Mouse (Mus musculus) mature B cell (primary cell): ENCODE measurements around the gene P2ry13.

Experiments used
- in situ Hi-C: fragments of 300-500 bp; cut with MboI; formaldehyde crosslinking; loops from 2 replicates; pipeline ENCODE4 v1.14.3; 2019

The P2ry13 gene

DNA sequence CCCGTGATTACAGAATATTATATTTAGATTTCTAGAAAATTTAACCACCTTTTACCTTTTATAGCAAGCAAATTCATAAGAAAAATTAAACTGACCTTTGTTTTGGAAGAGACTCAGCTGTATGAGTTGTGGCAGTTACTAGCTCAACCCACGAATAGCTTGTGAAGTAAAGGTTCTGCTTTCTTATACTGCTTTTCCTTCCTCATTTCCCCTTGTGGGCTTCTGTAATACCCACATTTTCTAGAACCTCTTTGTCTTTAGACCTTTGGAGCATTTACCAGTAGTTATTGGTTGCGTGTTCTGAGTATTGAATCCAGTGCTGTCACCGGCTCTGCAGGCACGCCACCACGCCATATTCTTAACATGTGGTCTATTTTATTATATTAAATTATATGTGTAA is at the start of gene P2ry13:
Gene P2ry13, minus strand, starts transcription at position 156 of the 400 bp plus-strand sequence.
- in situ Hi-C loops, result no loop called here

GRCm38 (mm10) chr3:59257740-59258664 is 47.3 kb upstream of the P2ry13 start:
- in situ Hi-C loops, result no loop called here

- in situ Hi-C loops, result no loop called here
Observed at GRCm38 (mm10) chr3:59250454-59250853, 39.8 kb upstream of the P2ry13 start.

GRCm38 (mm10) chr3:59248031-59248430 is 37.3 kb upstream of the P2ry13 start:
- in situ Hi-C loops, result no loop called here

DNA sequence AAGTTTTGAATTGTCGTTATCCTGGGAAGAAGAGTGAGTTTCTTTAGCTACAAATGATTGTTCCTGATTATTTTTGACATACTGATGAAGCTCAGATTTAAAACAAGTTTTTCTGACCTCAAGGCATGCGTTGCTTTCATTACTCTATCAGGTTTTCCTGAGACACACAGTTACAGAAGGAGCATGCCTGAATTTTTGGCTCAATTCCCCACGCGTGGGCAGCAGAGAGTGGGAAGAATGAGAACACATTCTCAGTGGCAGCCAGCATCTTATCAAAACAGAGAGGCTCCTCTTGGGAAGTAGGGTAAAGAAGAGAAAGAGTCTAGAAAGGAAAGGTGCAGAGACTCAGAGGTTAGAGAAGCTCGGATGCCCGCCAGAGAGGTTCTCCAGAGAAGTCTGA is 32.7 kb upstream of the P2ry13 start:
- in situ Hi-C loops, result no loop called here

DNA sequence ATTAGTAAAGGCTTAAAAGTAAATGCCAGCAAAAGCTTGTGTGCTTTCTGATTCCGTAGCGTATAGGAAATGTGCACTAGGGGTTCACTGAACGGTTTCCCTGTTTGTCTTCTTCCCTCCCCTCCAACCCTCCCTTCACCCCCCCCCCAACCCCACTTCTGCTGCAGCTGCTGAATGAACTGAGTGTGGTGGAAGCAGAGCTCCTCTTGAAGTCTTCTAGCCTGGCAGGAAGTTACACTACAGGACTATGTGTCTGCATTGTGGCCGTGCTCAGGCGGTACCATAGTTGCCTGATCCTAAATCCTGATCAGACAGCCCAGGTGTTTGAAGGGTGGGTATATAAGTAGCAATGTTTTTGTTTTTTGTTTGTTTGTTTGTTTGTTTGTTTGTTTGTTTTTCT is 24.2 kb upstream of the P2ry13 start:
- in situ Hi-C loops, result no loop called here

- in situ Hi-C loops, result no loop called here
Observed at GRCm38 (mm10) chr3:59230912-59231311, 20.2 kb upstream of the P2ry13 start.

DNA sequence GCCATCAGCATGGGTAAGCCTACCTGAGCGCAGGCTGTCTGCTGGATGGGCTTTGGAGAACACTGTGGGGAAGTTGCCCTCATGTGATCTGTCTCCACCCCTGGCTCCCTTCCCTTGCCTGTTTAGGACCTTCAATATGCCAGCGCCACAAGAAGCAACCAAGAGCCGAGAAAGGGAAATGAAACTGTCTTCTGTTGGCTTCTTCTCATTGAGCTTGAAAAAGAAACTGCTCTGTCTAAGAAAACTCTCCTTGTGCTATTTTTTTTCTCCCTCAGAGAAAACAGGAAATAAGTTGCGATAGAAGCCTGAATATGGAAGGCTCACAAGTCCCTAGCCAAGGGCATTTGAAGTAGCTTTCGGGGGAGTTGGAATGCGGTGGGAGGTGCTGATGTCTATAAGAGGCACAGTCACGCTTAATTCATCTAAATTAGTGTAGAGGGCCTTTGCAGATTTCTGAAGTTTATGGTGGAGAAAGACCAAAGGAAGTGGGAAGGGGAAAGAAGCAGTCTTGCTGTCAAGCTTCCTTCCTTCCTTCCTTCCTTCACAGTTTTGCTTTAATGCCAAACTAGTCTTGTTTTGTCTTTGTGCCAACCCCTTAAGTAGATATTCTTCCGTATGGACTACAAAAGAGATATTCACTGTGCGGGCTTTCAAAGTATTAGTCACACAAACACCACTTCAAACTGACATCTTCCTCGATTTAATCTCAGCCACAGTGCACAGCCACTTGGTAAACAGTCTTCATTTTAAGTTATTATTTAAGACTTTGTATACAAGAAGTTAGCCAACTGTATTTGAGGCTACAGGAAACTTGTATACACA is 18.3 kb upstream of the P2ry13 start:
- in situ Hi-C loops, result no loop called here

DNA sequence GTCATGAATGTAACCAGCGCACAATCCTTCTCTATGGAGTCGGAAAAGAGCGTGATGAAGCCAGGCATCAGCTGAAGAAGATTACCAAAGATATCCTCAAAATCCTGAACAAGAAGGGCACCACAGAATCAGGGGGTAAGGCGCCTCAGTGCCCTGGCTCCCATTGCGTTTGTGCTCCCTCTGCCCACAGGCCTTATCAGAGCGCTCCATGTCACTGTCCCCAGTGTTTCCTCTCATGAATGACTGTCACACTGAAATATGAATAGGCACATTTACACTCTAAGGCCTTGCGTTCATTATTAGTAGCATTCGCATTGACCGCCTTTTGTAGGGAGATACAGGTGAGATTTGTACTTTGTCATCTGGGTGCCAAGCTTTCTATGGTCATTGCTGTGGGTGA is 17.0 kb upstream of the P2ry13 start:
- in situ Hi-C loops, result no loop called here

DNA sequence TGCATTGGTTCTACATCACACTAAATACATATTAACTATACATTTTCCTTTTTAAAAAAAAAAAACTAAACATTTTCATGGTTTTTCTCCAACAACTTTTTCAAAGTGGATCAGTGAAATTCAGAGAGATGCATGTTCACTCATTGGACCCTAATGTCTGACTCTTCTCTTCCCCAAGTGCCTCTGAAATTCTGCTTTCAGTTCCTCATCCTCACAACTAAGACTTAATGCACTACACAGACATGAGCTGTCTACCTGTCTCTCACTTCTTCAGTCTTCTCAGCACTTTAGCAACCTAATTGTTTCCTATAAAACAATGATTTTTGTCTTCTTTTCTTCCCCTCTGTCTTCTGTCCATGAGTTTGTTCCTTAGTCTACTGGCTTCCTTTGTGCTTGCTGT is 14.7 kb upstream of the P2ry13 start:
- in situ Hi-C loops, result no loop called here

GRCm38 (mm10) chr3:59222303-59222702 is 11.6 kb upstream of the P2ry13 start:
- in situ Hi-C loops, result no loop called here

DNA sequence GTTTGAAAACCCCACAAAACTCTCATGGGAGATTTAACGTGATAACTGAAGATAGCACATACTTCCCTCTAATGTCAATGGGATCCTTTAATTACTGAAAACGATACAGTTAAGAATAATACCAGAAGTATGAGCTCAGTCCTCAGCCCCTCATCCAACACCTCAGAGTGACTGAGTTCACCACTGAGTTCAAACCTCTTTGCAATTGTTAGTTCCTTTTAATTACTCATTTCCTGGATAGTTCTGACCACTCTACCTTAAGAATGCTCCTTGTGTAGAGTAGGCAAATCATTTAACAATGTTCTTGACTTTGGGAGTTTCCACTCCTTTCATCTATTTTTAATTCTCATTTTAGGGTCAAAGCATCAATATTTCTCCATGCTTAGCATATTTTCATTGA is 8.6 kb upstream of the P2ry13 start:
- in situ Hi-C loops, result no loop called here

DNA sequence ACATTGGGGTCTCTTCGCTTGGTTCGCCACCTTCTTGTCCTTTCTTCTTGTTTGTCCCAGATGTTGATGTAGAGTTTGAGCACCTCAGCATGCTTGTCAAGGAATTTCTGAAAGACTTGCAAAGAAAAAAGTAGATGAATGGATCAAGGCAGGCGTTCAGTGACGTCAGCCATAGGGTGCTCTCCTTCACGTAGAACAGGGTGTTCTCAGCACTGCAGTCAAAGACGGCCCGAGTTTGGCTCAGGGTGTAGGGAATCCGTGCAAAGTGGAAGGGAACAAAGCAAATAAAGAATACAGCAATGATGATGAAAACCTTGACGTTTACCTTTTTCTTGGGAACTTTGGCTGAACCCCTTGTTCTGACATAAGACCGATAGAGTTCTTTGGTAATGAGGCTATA is 6.5 kb upstream of the P2ry13 start:
- in situ Hi-C loops, result no loop called here

DNA sequence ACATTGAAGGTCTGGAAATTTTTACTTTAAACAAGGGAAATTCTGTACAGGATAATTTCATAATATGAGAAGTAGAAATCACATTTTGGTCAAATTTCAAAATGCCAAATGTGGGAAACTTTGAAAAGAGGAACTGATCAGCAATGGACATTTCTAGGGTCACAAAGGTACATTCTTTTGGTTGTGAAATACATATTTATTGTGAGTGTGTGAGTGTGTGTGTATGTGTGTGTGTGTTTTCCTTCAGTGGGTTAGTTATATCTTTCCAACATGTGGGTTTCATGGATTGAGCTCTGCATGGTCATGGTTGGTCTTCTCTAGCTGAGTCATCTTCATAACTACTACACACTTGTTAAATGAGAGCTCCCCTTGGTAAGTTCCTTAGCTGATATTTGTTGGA is 1.7 kb upstream of the P2ry13 start:
- in situ Hi-C loops, result no loop called here

- in situ Hi-C loops, result no loop called here
Observed at GRCm38 (mm10) chr3:59211784-59212183, 1.1 kb upstream of the P2ry13 start.

- in situ Hi-C loops, result no loop called here
Observed at GRCm38 (mm10) chr3:59210089-59210488, 593 bp downstream of the P2ry13 start.

DNA sequence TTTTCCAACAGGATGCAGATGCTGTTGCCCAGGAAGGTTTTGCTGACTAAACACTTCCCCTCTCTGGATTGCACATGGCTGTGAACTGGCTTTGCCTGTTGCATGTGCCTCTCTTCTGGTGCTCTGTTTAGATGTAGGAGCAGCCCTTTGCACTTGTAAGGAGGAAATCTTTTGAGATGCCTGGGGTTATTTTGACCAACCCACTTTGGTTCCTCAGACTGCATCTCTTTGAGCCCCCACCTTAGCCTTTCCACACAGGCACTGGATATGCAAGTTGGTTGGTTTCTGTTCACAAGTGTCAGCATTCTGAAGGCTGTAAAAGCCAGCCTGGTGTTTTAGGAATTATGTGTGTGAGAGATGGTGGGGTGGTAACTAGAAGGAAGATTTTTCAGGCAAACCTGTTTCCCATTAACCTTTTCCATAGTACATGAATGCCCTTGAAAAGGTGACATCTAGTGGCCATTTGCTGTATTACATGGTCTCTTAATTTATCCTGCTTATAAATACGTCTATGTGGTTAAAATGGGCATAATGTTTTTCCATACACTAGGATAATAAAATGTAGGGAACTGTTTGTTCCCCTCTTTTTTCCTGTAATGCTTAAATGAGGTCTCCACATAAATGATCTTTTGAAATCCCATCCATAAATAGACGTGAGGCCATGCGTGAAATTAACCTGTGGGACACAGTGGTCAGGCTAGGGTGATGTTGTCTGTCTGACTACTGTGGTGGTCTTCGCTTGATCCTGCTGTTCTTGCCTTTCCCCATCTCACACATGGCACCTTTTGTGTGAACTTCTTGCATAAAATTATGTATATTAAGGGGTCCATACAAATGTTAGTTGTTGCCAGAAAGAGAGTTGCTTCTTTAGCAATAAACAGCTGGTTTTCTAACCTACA is 1.8 kb downstream of the P2ry13 start:
- in situ Hi-C loops, result no loop called here

GRCm38 (mm10) chr3:59205941-59206340 is 4.7 kb downstream of the P2ry13 start:
- in situ Hi-C loops, result no loop called here

GRCm38 (mm10) chr3:59204719-59205503 is 5.8 kb downstream of the P2ry13 start:
- in situ Hi-C loops, result no loop called here

GRCm38 (mm10) chr3:59203802-59204520 is 6.7 kb downstream of the P2ry13 start:
- in situ Hi-C loops, result no loop called here
